Mouse (Mus musculus) hindbrain, embryonic 10.5 days (tissue): ENCODE measurements around the gene Cnot4. TPM values are rescaled to one million over a fixed set of nuclear protein-coding genes. Genes with fewer than 3 reads are reported as not detected.
"Not testable (repeated sequence)": the region's sequence is repeated elsewhere in the genome, so short reads cannot be mapped to it uniquely, and the experiment has no call there.

Source experiments
- DNase-seq: peaks from one replicate; pipeline ENCODE4 v3.0.0-alpha.2; 2017; ENCODE audit warnings: low spot score
- H3K27ac ChIP-seq: fragments of 300-500 bp; sonication (generic); 2 replicates; pipeline ENCODE4 v1.5.1; 2016; ENCODE audit warnings: mild to moderate bottlenecking, moderate library complexity
- H3K27me3 ChIP-seq: fragments of 300-500 bp; sonication (generic); 2 replicates; pipeline ENCODE4 v1.6.1; 2016; ENCODE audit warnings: mild to moderate bottlenecking; ENCODE audit not compliant: poor library complexity, insufficient read depth, severe bottlenecking
- H3K36me3 ChIP-seq: fragments of 300-500 bp; sonication (generic); 2 replicates; pipeline ENCODE4 v1.6.1; 2016; ENCODE audit warnings: mild to moderate bottlenecking, moderate library complexity
- H3K4me1 ChIP-seq: fragments of 300-500 bp; sonication (generic); replicated peaks from 2 replicates; pipeline ENCODE4 v1.6.1; 2016; ENCODE audit warnings: mild to moderate bottlenecking
- H3K4me3 ChIP-seq: fragments of 300-500 bp; sonication (generic); 2 replicates; pipeline ENCODE4 v1.5.1; 2016; ENCODE audit warnings: mild to moderate bottlenecking, moderate library complexity
- H3K9me3 ChIP-seq: fragments of 300-500 bp; sonication (generic); 2 replicates; pipeline ENCODE4 v1.6.1; 2016; ENCODE audit warnings: mild to moderate bottlenecking, moderate library complexity
- WGBS: fragments of 180-500 bp; shearing (Covaris S2); methylation state at CpG from one replicate; pipeline ENCODE4 v1.1.7; 2016; 5-methylcytosine and 5-hydroxymethylcytosine counted together
- polyA plus RNA-seq: library from polyadenylated mRNA; unstranded; fragments of >200 nt; fragmentation: Nextera tagmentation; extraction: Ambion mirVana; gene quantifications from 2 replicates; pipeline ENCODE4 v1.2.1, GENCODE M21; 2016

Gene Cnot4
- polyA plus RNA-seq = 25.6 and 25.9 TPM in 2 replicates

- Histone ChIP-seq H3K27me3 (no peaks in the 10 kb centered on the region), H3K9me3 (no peaks in the 10 kb centered on the region), H3K4me1 (peaks cover 23% of the 10 kb centered on the region), H3K27ac (peak within 1 kb of the TSS; percentile 92), H3K4me3 (peak within 1 kb of the TSS; percentile 80), H3K36me3 (no peaks in the 10 kb centered on the region)
- under 1% methylated on average over 55 of the region's 55 CpGs for WGBS
- peak; percentile 100 for DNase-seq
These were observed at the start of gene Cnot4 for GRCm38 (mm10) chr6:35133579-35134488. Gene Cnot4 (minus strand): TSS chr6:35133724.

- H3K27ac ChIP-seq, DNase-seq, H3K27me3 ChIP-seq, H3K9me3 ChIP-seq, H3K4me3 ChIP-seq: not testable (repeated sequence)
- Histone ChIP-seq H3K36me3 (peaks cover 17% of the 10 kb centered on the region), H3K4me1 (peaks cover 12% of the 10 kb centered on the region)
- WGBS = 95% methylated on average over 3 of the region's 3 CpGs
These were observed 45.8 kb upstream of the Cnot4 start for GRCm38 (mm10) chr6:35179299-35179698.

GRCm38 (mm10) chr6:35177650-35178272, 44.2 kb upstream of the Cnot4 start:
- Histone ChIP-seq H3K27me3 (no peaks in the 10 kb centered on the region), H3K27ac (peak overlapping the region; percentile 99), H3K9me3 (no peaks in the 10 kb centered on the region), H3K36me3 (0 out of 2 replicates have a peak, but pooled peaks cover 5% of the 10 kb centered on the region), H3K4me1 (peaks cover 12% of the 10 kb centered on the region), H3K4me3 (peak overlapping the region; percentile 94)
- no peak for DNase-seq
- under 1% methylated on average over 69 of the region's 69 CpGs for WGBS

- peak within 1 kb of the TSS; percentile 99 for H3K27ac ChIP-seq
- 4% methylated on average over 34 of the region's 34 CpGs for WGBS
- H3K9me3 ChIP-seq = no peaks in the 10 kb centered on the region
- H3K4me1 ChIP-seq = peaks cover 12% of the 10 kb centered on the region
- peak; percentile 90 for DNase-seq
- peak within 1 kb of the TSS; percentile 94 for H3K4me3 ChIP-seq
- 0 out of 2 replicates have a peak, but pooled peaks cover 4% of the 10 kb centered on the region for H3K36me3 ChIP-seq
- H3K27me3 ChIP-seq = no peaks in the 10 kb centered on the region
These were observed 43.6 kb upstream of the Cnot4 start, which contains the start of gene Nup205 for GRCm38 (mm10) chr6:35176979-35177649. Gene Nup205 (plus strand): TSS chr6:35177421.

- Histone ChIP-seq H3K4me3 (no peak overlapping the region), H3K27me3 (no peaks in the 10 kb centered on the region), H3K4me1 (0 out of 2 replicates have a peak, but pooled peaks cover 5% of the 10 kb centered on the region), H3K27ac (no peak overlapping the region), H3K9me3 (no peaks in the 10 kb centered on the region), H3K36me3 (no peaks in the 10 kb centered on the region)
- DNase-seq = no peak
- 86% methylated on average over 4 of the region's 4 CpGs for WGBS
These were observed 39.7 kb upstream of the Cnot4 start for GRCm38 (mm10) chr6:35173181-35173580.

- WGBS = 71% methylated on average over 3 of the region's 3 CpGs
These were observed 38.5 kb upstream of the Cnot4 start for GRCm38 (mm10) chr6:35172028-35172427.

GRCm38 (mm10) chr6:35169250-35169649, 35.7 kb upstream of the Cnot4 start:
- Histone ChIP-seq H3K4me1 (no peaks in the 10 kb centered on the region), H3K27ac (no peak overlapping the region)
- 84% methylated on average over 4 of the region's 4 CpGs for WGBS

More at GRCm38 (mm10) chr6:35172028-35172427, 38.5 kb upstream of the Cnot4 start:
- not testable (repeated sequence) for H3K4me3 ChIP-seq, H3K27me3 ChIP-seq, H3K36me3 ChIP-seq, H3K27ac ChIP-seq, DNase-seq, H3K4me1 ChIP-seq, H3K9me3 ChIP-seq

GRCm38 (mm10) chr6:35154540-35154939, 21.0 kb upstream of the Cnot4 start:
- Histone ChIP-seq H3K4me3 (no peak overlapping the region), H3K27me3 (no peaks in the 10 kb centered on the region), H3K36me3 (no peaks in the 10 kb centered on the region), H3K27ac (no peak overlapping the region), H3K9me3 (no peaks in the 10 kb centered on the region), H3K4me1 (no peaks in the 10 kb centered on the region)
- no peak for DNase-seq

More at GRCm38 (mm10) chr6:35169250-35169649, 35.7 kb upstream of the Cnot4 start:
- H3K9me3 ChIP-seq = no peaks in the 10 kb centered on the region
- no peak for DNase-seq
- H3K4me3 ChIP-seq = no peak overlapping the region
- no peaks in the 10 kb centered on the region for H3K36me3 ChIP-seq
- H3K27me3 ChIP-seq = no peaks in the 10 kb centered on the region

- Histone ChIP-seq H3K27ac (no peak overlapping the region), H3K27me3 (no peaks in the 10 kb centered on the region), H3K36me3 (no peaks in the 10 kb centered on the region), H3K4me3 (no peak overlapping the region), H3K9me3 (peaks cover 12% of the 10 kb centered on the region; the same call in 1 of the 2 replicates), H3K4me1 (no peaks in the 10 kb centered on the region)
- no peak for DNase-seq
- 84% methylated on average over 3 of the region's 3 CpGs for WGBS
These were observed 14.3 kb upstream of the Cnot4 start for GRCm38 (mm10) chr6:35147726-35148422.

- H3K4me3 ChIP-seq = no peak overlapping the region
- no peaks in the 10 kb centered on the region for H3K36me3 ChIP-seq
- 79% methylated on average over 2 of the region's 2 CpGs for WGBS
- peaks cover 12% of the 10 kb centered on the region; the same call in 1 of the 2 replicates for H3K9me3 ChIP-seq
- DNase-seq = no peak
- H3K27ac ChIP-seq = no peak overlapping the region
- no peaks in the 10 kb centered on the region for H3K27me3 ChIP-seq
- H3K4me1 ChIP-seq = no peaks in the 10 kb centered on the region
These were observed 12.0 kb upstream of the Cnot4 start for GRCm38 (mm10) chr6:35145569-35145968.

GRCm38 (mm10) chr6:35140351-35140750, 6.8 kb upstream of the Cnot4 start:
- H3K27ac ChIP-seq = no peak overlapping the region
- no peaks in the 10 kb centered on the region for H3K4me1 ChIP-seq
- H3K27me3 ChIP-seq = no peaks in the 10 kb centered on the region
- no peaks in the 10 kb centered on the region for H3K36me3 ChIP-seq
- H3K9me3 ChIP-seq = peaks cover 4% of the 10 kb centered on the region; the same call in 1 of the 2 replicates
- WGBS = 90% methylated on average over 1 of the region's 1 CpGs
- no peak overlapping the region for H3K4me3 ChIP-seq
- DNase-seq = no peak

- no peak overlapping the region for H3K27ac ChIP-seq
- H3K4me3 ChIP-seq = peak overlapping the region; percentile 80
- WGBS = 52% methylated on average over 2 of the region's 2 CpGs
- H3K36me3 ChIP-seq = no peaks in the 10 kb centered on the region
- H3K9me3 ChIP-seq = no peaks in the 10 kb centered on the region
- no peak for DNase-seq
- H3K4me1 ChIP-seq = peaks cover 23% of the 10 kb centered on the region
- H3K27me3 ChIP-seq = no peaks in the 10 kb centered on the region
These were observed 1.3 kb upstream of the Cnot4 start for GRCm38 (mm10) chr6:35134844-35135243.
